ENCODE assay signal across 8 mouse cellular contexts in genomic region chr16:16983534-16984422, GRCm38 (mm10). TPM values are rescaled to one million over a fixed set of nuclear protein-coding genes. Genes with fewer than 3 reads are reported as not detected.
A peak's percentile ranks its signal among the peaks of the same experiment; 100 is the strongest.
DNase-seq lines count a peak whose midpoint lies in the region; ATAC-seq and TF ChIP-seq lines count a peak whose summit lies in the region.

No protein-coding gene starts in this region.

- peak overlapping the region; percentile 92 for H3K9ac ChIP-seq in CH12.LX (ENCODE audit: insufficient read depth, low read depth)
- H3K9ac ChIP-seq in liver, embryonic 12.5 days, result peak overlapping the region; percentile 97

- H3K4me1 ChIP-seq in CH12.LX (ENCODE audit: control insufficient read depth in 1 of 2, insufficient read depth in 2 of 2), result peaks cover 11 to 46% of the 10 kb centered on the region in 2 experiments
- H3K4me1 ChIP-seq in liver, embryonic 12.5 days, result peaks cover 42% of the 10 kb centered on the region

- H3K79me2 ChIP-seq in CH12.LX (replicated peaks; ENCODE audit: control insufficient read depth, extremely low read depth, insufficient read depth, poor library complexity, severe bottlenecking), result peaks cover 52% of the 10 kb centered on the region

- H3K9me3 ChIP-seq in CH12.LX (replicated peaks; ENCODE audit: low read length), result peaks cover 2% of the 10 kb centered on the region
- no peaks in the 10 kb centered on the region for H3K9me3 ChIP-seq in liver, embryonic 12.5 days (replicated peaks)

- peak; percentile 55 for ATAC-seq in inflammation-experienced regulatory T-cells, adult 6 months
- ATAC-seq in liver, embryonic 12.5 days, result peak; percentile 73
- 0 out of 2 replicates have a peak, but pooled peaks have one; percentile 16 for ATAC-seq in monocyte, adult 5-6 weeks (replicated peaks; ENCODE audit: insufficient number of reproducible peaks, low FRiP score, low TSS enrichment, poor library complexity, severe bottlenecking)

- H3K27ac ChIP-seq in CH12.LX (ENCODE audit: insufficient read depth, low read depth), result peak overlapping the region; percentile 92
- H3K27ac ChIP-seq in liver, embryonic 12.5 days, result peak overlapping the region; percentile 93

- TF ChIP-seq EP300 in CH12.LX (IDR thresholded peaks at IDR 0.05; ENCODE audit: low read length), result peak; percentile 66

- H3K4me3 ChIP-seq in CH12.LX (replicated peaks in 1 of 3; ENCODE audit: low read depth in 2 of 3, low read length in 2 of 3, poor library complexity in 1 of 3), result peak overlapping the region; percentile 67 to 94 (median 88)
- peak overlapping the region; percentile 99 for H3K4me3 ChIP-seq in liver, embryonic 12.5 days

- DNase-seq in 3134 (ENCODE audit: extremely low read depth, insufficient read length, low spot score) (peak; percentile 80), CH12.LX (ENCODE audit: extremely low read depth) (peak; percentile 97)
- DNase-seq in c-Kit-positive CD71-positive TER-119-negative erythroid progenitor cells, embryonic 14.5 days (ENCODE audit: low read depth), result peak; percentile 56
- DNase-seq in frontal cortex, postnatal 25 days (ENCODE audit: low spot score in 2 of 2), result peak; percentile 25 to 33
- peak; percentile 51 to 54 for DNase-seq in urinary bladder, postnatal 36 days (ENCODE audit: low spot score in 2 of 2)

- no peak; the same call in 1 of the 2 replicates for TF ChIP-seq RAD21 in CH12.LX (IDR thresholded peaks at IDR 0.05; ENCODE audit: low read depth, low read length)

- in situ Hi-C loops in CH12.LX (cut with MboI; ENCODE audit: low pct_ligation_motif_present, low pct_unique_long_range_greater_than_20kb, low sequenced_read_pairs), result no loop called here

- under 1% methylated on average over 74 of the region's 75 CpGs for WGBS in liver, embryonic 12.5 days (ENCODE audit: insufficient replicate concordance)

- dilution Hi-C loops in CH12.LX (cut with MboI; ENCODE audit: extremely low pct_ligation_motif_present, extremely low pct_unique_long_range_greater_than_20kb, low sequenced_read_pairs), result no loop called here

- peaks cover 9 to 34% of the 10 kb centered on the region in 2 experiments for H3K36me3 ChIP-seq in CH12.LX (replicated peaks in 1 of 2; ENCODE audit: control insufficient read depth in 1 of 2, insufficient read depth in 1 of 2, low read length in 1 of 2)
- H3K36me3 ChIP-seq in liver, embryonic 12.5 days, result peaks cover 33% of the 10 kb centered on the region

- peaks cover 3% of the 10 kb centered on the region for H3K27me3 ChIP-seq in CH12.LX (replicated peaks)
- H3K27me3 ChIP-seq in liver, embryonic 12.5 days (replicated peaks), result no peaks in the 10 kb centered on the region

- TF ChIP-seq POLR2A in CH12.LX (IDR thresholded peaks at IDR 0.05; ENCODE audit: low read depth, low read length), result no peak

- no peak for TF ChIP-seq CTCF in CH12.LX (conservative IDR thresholded peaks at IDR 0.05 in 1 of 2, IDR thresholded peaks at IDR 0.05 in 1 of 2; ENCODE audit: low read depth in 2 of 2, low read length in 2 of 2)

- peak overlapping the region; percentile 90 for H3K4me2 ChIP-seq in CH12.LX (ENCODE audit: insufficient read depth, low read depth, poor library complexity, severe bottlenecking)
- H3K4me2 ChIP-seq in liver, embryonic 12.5 days, result peak overlapping the region; percentile 88

TF ChIP-seq in CH12.LX, 34 proteins besides CTCF, POLR2A, EP300 and RAD21:
- 0 out of 2 replicates have a peak, but pooled peaks have one; percentile 25 for TF ChIP-seq TBP (conservative IDR thresholded peaks at IDR 0.05; ENCODE audit: low read depth, low read length)
- peak; percentile 86 for TF ChIP-seq IRF4 (IDR thresholded peaks at IDR 0.05; ENCODE audit: low read depth, low read length)
- no peak for TF ChIP-seq USF2 (conservative IDR thresholded peaks at IDR 0.05; ENCODE audit: low read depth, low read length)
- no peak for TF ChIP-seq USF1 (IDR thresholded peaks at IDR 0.05; ENCODE audit: low read depth, low read length)
- no peak for TF ChIP-seq ZMIZ1 (IDR thresholded peaks at IDR 0.05; ENCODE audit: low read depth, low read length)
- peak; percentile 59; the same call in 1 of the 2 replicates for TF ChIP-seq MAZ (IDR thresholded peaks at IDR 0.05; ENCODE audit: low read depth, low read length)
- TF ChIP-seq HCFC1 (IDR thresholded peaks at IDR 0.05; ENCODE audit: low read depth, low read length), result peak; percentile 42; the same call in 1 of the 2 replicates
- TF ChIP-seq TCF12 (IDR thresholded peaks at IDR 0.05; ENCODE audit: low read depth, low read length), result peak; percentile 38; the same call in 1 of the 2 replicates
- peak; percentile 46; the same call in 1 of the 2 replicates for TF ChIP-seq ELF1 (IDR thresholded peaks at IDR 0.05; ENCODE audit: low read depth, low read length)
- no peak; the same call in none of the 2 replicates for TF ChIP-seq CHD1 (IDR thresholded peaks at IDR 0.05; ENCODE audit: low read depth, low read length)
- no peak for TF ChIP-seq NELFE (IDR thresholded peaks at IDR 0.05; ENCODE audit: low read depth, low read length)
- peak; percentile 76 for TF ChIP-seq MEF2A (IDR thresholded peaks at IDR 0.05; ENCODE audit: borderline replicate concordance, low read depth, low read length)
- TF ChIP-seq UBTF (IDR thresholded peaks at IDR 0.05; ENCODE audit: low read depth, low read length), result peak; percentile 83; the same call in 1 of the 2 replicates
- TF ChIP-seq E2F4 (IDR thresholded peaks at IDR 0.05; ENCODE audit: insufficient replicate concordance, low read depth, low read length), result 0 out of 2 replicates have a peak, but pooled peaks have one; percentile 46
- no peak for TF ChIP-seq JUND (conservative IDR thresholded peaks at IDR 0.05; ENCODE audit: low read depth, low read length)
- TF ChIP-seq MYC (IDR thresholded peaks at IDR 0.05; ENCODE audit: low read depth, low read length), result peak; percentile 61; the same call in 1 of the 2 replicates
- no peak for TF ChIP-seq ZC3H11A (IDR thresholded peaks at IDR 0.05; ENCODE audit: low read depth, low read length)
- no peak for TF ChIP-seq ZKSCAN1 (IDR thresholded peaks at IDR 0.05; ENCODE audit: borderline replicate concordance, low read depth, low read length)
- TF ChIP-seq ETS1 (conservative IDR thresholded peaks at IDR 0.05; ENCODE audit: low read depth, low read length), result peak; percentile 70
- peak; percentile 68 for TF ChIP-seq MAX (IDR thresholded peaks at IDR 0.05; ENCODE audit: low read length)
- peak; percentile 27; the same call in 1 of the 2 replicates for TF ChIP-seq ZNF384 (IDR thresholded peaks at IDR 0.05; ENCODE audit: low read depth, low read length)
- TF ChIP-seq SIN3A (IDR thresholded peaks at IDR 0.05; ENCODE audit: low read length), result peak; percentile 79; the same call in 1 of the 2 replicates
- TF ChIP-seq SMC3 (IDR thresholded peaks at IDR 0.05; ENCODE audit: low read depth, low read length), result no peak
- 0 out of 2 replicates have a peak, but pooled peaks have one; percentile 10 for TF ChIP-seq NRF1 (IDR thresholded peaks at IDR 0.05; ENCODE audit: low read depth, low read length)
- TF ChIP-seq POLR2AphosphoS2 (IDR thresholded peaks at IDR 0.05; ENCODE audit: low read depth, low read length), result no peak
- TF ChIP-seq MAFK (IDR thresholded peaks at IDR 0.05; ENCODE audit: insufficient replicate concordance, low read length), result peak; percentile 53
- 0 out of 2 replicates have a peak, but pooled peaks have one; percentile 26 for TF ChIP-seq JUN (IDR thresholded peaks at IDR 0.05; ENCODE audit: insufficient read depth, low read depth, low read length)
- no peak for TF ChIP-seq CHD2 (IDR thresholded peaks at IDR 0.05; ENCODE audit: low read length)
- peak; percentile 78 for TF ChIP-seq MXI1 (IDR thresholded peaks at IDR 0.05; ENCODE audit: low read depth, low read length)
- TF ChIP-seq BHLHE40 (IDR thresholded peaks at IDR 0.05; ENCODE audit: low read depth, low read length), result peak; percentile 60
- peak; percentile 80 for TF ChIP-seq KAT2A (IDR thresholded peaks at IDR 0.05; ENCODE audit: insufficient replicate concordance, low read length)
- no peak for TF ChIP-seq GABPA (IDR thresholded peaks at IDR 0.05; ENCODE audit: insufficient replicate concordance, low read depth, low read length)
- 0 out of 2 replicates have a peak, but pooled peaks have one; percentile 57 for TF ChIP-seq RCOR1 (conservative IDR thresholded peaks at IDR 0.05; ENCODE audit: low read depth, low read length)
- TF ChIP-seq PAX5 (IDR thresholded peaks at IDR 0.05; ENCODE audit: low read length), result no peak

RNA-seq across cellular contexts. Expression of gene Mapk1, which starts 0.6 kb away (rescaled TPM):
- total RNA-seq in CH12.LX (2012; rRNA removed) (162 and 190 TPM in 2 replicates), CH12.LX (2014; rRNA removed) (317 and 322 TPM in 2 replicates)
- 234 and 244 TPM in 2 replicates for polyA plus RNA-seq in CH12.LX (2012; ENCODE audit: insufficient read length, low read depth)
- 10 to 100 TPM; 30.0 to 37.9 (median 31.0) TPM for polyA plus RNA-seq in inflammation-experienced regulatory T-cells, adult 6 months (2017; shearing (Covaris generic))
- 117 and 123 TPM in 2 replicates for polyA plus RNA-seq in liver, embryonic 12.5 days (2016; fragmentation: Nextera tagmentation; extraction: Ambion mirVana)
- total RNA-seq in monocyte, adult 5-6 weeks (2017), result 110 to 148 TPM (median 121 TPM) in 3 replicates

Comparison
In these comparisons a context has a peak if more than half of its experiments do, and no peak if none do; other contexts are left out.
1. Peak in every context shown above with its lines: DNase-seq, ATAC-seq, H3K4me3 ChIP-seq and H3K27ac ChIP-seq.
2. DNase-seq: peak in every context shown above with its lines; median percentile 97 in CH12.LX; 80 in 3134; 56 in c-Kit-positive CD71-positive TER-119-negative erythroid progenitor cells, embryonic 14.5 days; 52 in urinary bladder, postnatal 36 days; 29 in frontal cortex, postnatal 25 days.
3. ATAC-seq: peak in every context shown above with its lines; median percentile 73 in liver, embryonic 12.5 days; 55 in inflammation-experienced regulatory T-cells, adult 6 months; 16 in monocyte, adult 5-6 weeks.